Mouse (Mus musculus) inflammation-experienced regulatory T-cells, adult 6 months (primary cell): ENCODE measurements around the gene Abhd12. TPM values are rescaled to one million over a fixed set of nuclear protein-coding genes. Genes with fewer than 3 reads are reported as not detected.

Source experiments
- ATAC-seq: one replicate; pipeline ENCODE4 v1.8.0; 2017
- polyA plus RNA-seq, 3 experiments: library from polyadenylated mRNA; unstranded; fragments of 100-300 nt; shearing (Covaris generic); gene quantifications; one replicate each; pipeline ENCODE4 v1.2.1; 2017

Abhd12 gene
- polyA plus RNA-seq, 3 experiments from 2014 or later, result 8.9 to 20.2 (median 18.5) TPM

GRCm38 (mm10) chr2:150803035-150803434 lies 101.5 kb downstream of the Abhd12 start:
- peak; percentile 81 for ATAC-seq

GRCm38 (mm10) chr2:150800616-150801015 lies 103.9 kb downstream of the Abhd12 start:
- ATAC-seq, result no peak

DNA sequence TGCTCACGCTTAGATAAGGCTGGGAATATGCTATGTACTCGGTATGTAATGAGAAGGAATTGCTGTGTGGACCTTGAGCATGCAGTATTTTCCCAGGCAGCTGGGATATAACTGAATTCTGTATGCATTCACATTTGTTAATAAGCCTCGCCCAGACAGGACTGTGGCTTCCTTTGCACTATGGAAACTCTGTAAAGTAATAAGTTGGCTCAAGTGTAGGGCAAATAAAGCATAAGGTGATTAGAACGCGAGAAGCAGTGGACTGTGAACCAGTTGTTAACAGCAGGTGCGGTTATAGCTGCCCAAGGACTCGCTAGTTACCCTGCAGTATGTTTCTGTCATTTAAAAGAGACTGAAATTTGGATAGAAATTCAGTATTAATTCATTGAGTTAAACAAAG lies 106.5 kb downstream of the Abhd12 start:
- no peak for ATAC-seq

GRCm38 (mm10) chr2:150793320-150793719 lies 111.2 kb downstream of the Abhd12 start:
- ATAC-seq, result no peak

- no peak for ATAC-seq
Observed at GRCm38 (mm10) chr2:150788768-150789550, 115.6 kb downstream of the Abhd12 start.

GRCm38 (mm10) chr2:150787234-150787771 lies 117.2 kb downstream of the Abhd12 start:
- peak; percentile 20 for ATAC-seq

- peak; percentile 93 for ATAC-seq
Observed at GRCm38 (mm10) chr2:150786251-150787180, 118.0 kb downstream of the Abhd12 start, which contains the start of gene Pygb. Gene Pygb, plus strand, starts transcription at chr2:150786735.

- no peak for ATAC-seq
Observed at GRCm38 (mm10) chr2:150782801-150783200, 121.7 kb downstream of the Abhd12 start.

Other genes starting within 250 kb of the Abhd12 start
- 10 to 100 TPM in 2 of 3 experiments, 1 to 10 TPM in 1; 7.4 to 18.7 (median 13.7) TPM for gene Acss1, start 236.2 kb downstream of the Abhd12 start, polyA plus RNA-seq
- not detected for gene Vsx1, start 215.4 kb downstream of the Abhd12 start, polyA plus RNA-seq
- 10 to 100 TPM; 20.2 to 37.4 (median 35.8) TPM for gene Entpd6, start 155.7 kb downstream of the Abhd12 start, polyA plus RNA-seq
- gene Pygb, start 118.0 kb downstream of the Abhd12 start, polyA plus RNA-seq, result 10 to 100 TPM; 45.0 to 48.4 (median 46.1) TPM
- gene Gins1, start 659 bp upstream of the Abhd12 start, polyA plus RNA-seq, result 10 to 100 TPM in 1 of 3 experiments, 1 to 10 TPM in 2; 4.6 to 21.8 (median 7.5) TPM
- 1 to 10 TPM in 1 of 3 experiments, under 1 TPM in 2; 0.53 to 1.2 (median 0.81) TPM for gene Ninl, start 134.6 kb upstream of the Abhd12 start, polyA plus RNA-seq
- 10 to 100 TPM; 30.5 to 36.0 (median 31.3) TPM for gene Nanp, start 134.7 kb upstream of the Abhd12 start, polyA plus RNA-seq
- not detected for gene Gm14151, start 187.6 kb upstream of the Abhd12 start, polyA plus RNA-seq
- not detected for gene Gm14147, start 193.5 kb upstream of the Abhd12 start, polyA plus RNA-seq